Mouse (Mus musculus): Measurements from ENCODE around the gene Hist1h3d. TPM values are rescaled to one million over a fixed set of nuclear protein-coding genes. Genes with fewer than 3 reads are reported as not detected.

Hist1h3d gene
- 2.3 TPM for total RNA-seq (2023)

GRCm38 (mm10) chr13:23575271-23575851 is at the start of gene Hist1h3d:
Hist1h3d (plus strand) TSS chr13:23575763.

GRCm38 (mm10) chr13:23530901-23531875 is 44.4 kb upstream of the Hist1h3d start, which contains the start of gene Hist1h4h:
Hist1h4h (plus strand) TSS chr13:23531050.

GRCm38 (mm10) chr13:23533560-23534367 is 41.8 kb upstream of the Hist1h3d start, which contains the start of gene Hist1h2af:
Hist1h2af (plus strand) TSS chr13:23533906.

DNA sequence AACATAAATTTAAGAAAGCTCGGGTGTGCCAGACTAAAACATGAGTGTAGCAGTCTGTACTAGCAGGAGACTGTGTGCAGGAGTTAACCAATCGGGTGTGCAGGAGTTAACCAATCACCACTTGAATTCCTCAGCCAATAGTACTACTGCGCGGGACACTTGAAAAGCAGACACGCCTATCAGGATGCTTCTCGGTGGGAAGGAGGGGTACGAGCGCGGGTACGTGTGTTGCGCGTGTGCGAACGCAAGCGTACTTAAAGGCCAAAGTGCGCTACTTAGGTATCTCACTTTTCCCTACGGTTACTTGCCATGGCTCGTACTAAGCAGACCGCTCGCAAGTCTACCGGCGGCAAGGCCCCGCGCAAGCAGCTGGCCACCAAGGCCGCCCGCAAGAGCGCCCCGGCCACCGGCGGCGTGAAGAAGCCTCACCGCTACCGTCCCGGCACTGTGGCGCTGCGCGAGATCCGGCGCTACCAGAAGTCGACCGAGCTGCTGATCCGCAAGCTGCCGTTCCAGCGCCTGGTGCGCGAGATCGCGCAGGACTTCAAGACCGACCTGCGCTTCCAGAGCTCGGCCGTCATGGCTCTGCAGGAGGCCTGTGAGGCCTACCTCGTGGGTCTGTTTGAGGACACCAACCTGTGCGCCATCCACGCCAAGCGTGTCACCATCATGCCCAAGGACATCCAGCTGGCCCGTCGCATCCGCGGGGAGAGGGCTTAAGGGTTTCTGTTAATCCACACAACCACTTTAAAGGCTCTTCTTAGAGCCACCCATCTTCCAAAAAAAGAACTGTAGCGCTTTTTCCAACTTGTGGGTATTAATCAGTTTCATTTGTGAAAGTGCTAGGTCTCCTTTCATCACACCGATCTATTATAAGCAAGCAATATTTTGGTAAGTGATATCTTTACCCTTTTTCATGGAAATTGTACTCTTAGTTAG is 40.2 kb upstream of the Hist1h3d start, which contains the start of gene Hist1h3g:
Hist1h3g (plus strand) TSS at position 286 of the 939 bp plus-strand sequence.

DNA sequence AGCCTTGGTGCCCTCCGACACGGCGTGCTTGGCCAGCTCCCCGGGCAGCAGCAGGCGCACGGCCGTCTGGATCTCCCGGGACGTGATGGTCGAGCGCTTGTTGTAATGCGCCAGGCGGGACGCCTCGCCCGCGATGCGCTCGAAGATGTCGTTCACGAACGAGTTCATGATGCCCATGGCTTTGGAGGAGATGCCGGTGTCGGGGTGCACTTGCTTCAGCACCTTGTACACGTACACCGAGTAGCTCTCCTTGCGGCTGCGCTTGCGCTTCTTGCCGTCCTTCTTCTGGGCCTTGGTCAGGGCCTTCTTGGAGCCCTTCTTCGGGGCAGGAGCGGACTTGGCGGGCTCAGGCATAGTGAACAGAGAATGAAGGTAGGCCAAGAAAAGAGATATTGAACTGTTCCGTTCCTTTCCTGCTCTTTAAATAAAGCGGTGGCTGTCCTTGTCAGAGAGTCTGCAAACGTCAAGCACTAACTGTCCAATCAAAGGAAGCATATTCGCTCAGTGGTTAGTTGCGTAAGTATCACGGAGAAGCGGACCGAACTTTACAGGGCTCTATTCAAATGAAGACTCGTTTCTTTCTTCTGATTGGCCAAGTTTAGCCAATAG is 32.5 kb upstream of the Hist1h3d start, which contains the start of gene Hist1h2bh:
Hist1h2bh (minus strand) TSS at position 394 of the 609 bp plus-strand sequence.

GRCm38 (mm10) chr13:23543965-23544786 is 31.4 kb upstream of the Hist1h3d start, which contains the start of gene Hist1h3f:
Hist1h3f (plus strand) TSS chr13:23544052.

GRCm38 (mm10) chr13:23551146-23551834 is 24.3 kb upstream of the Hist1h3d start, which contains the start of gene Hist1h4f:
Hist1h4f (minus strand) TSS chr13:23551648.

DNA sequence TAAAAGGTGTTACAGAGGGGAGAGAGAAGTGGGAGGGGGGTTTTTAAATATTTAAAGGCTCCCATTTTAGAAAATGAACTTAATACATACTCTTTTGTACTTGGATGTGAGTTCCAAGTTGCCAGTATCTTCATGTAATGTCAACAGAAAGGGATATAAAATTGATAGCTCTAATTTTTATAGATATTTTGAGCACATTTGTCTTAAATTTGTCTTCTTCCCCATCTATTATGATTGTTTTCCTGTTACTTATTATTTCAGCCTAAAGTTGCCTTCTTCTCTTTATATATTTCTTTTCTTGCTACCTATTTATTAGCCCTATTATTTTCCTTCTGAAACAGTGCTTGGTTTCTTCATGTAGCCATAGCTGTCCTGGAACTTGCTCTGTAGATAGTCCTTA is 22.6 kb upstream of the Hist1h3d start, which contains the start of gene Hist1h1d:
Hist1h1d (plus strand) TSS at position 301 of the 400 bp plus-strand sequence.

DNA sequence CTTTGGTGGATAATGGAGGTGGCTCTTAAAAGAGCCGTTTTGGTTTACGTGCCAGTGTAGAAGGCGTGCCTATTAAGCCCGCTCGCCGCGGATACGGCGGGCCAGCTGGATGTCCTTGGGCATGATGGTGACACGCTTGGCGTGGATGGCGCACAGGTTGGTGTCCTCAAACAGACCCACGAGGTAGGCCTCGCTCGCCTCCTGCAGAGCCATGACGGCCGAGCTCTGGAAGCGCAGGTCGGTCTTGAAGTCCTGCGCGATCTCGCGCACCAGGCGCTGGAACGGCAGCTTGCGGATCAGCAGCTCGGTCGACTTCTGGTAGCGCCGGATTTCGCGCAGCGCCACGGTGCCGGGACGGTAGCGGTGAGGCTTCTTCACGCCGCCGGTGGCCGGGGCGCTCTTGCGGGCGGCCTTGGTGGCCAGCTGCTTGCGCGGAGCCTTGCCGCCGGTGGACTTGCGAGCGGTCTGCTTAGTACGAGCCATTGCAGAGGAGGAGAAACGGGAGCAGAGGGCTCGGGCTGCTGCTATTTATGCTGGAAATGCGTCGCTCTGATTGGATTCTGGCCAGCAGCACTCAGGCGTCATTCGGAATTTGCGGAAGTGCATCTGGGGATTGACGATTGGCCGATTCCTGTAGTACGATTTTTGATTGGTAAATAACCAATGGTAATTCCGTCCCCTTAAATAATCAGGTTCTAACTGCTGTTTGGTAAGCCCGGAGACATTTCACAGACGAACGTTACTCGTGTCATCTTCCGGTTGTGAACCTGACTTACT is 13.5 kb upstream of the Hist1h3d start, which contains the start of gene Hist1h3e:
Hist1h3e (minus strand) TSS at position 487 of the 777 bp plus-strand sequence.

DNA sequence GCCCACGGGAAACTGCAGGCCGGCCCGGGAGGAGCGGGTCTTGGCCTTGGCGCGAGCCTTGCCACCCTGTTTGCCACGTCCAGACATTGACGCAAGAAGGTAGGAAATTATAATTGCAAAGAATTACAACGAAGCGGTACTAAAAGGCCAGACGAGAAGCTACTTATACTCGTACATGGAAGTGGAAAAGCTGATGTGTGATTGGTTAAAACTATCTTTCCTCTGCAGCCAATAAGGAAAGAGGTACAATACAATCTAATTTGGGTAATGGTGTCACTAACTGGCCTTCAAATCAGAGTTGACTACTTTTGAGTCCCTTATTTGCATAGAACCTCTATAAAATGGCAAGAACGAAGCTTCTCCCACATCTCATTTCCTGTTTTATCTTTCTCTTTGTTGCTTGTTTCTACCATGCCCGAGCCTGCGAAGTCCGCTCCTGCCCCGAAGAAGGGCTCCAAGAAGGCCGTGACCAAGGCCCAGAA is 4.5 kb upstream of the Hist1h3d start, which contains the start of the genes Hist1h2ae and Hist1h2bg:
Hist1h2ae (minus strand) TSS at position 199 of the 482 bp plus-strand sequence.
Hist1h2bg (plus strand) TSS at position 375 of the 482 bp plus-strand sequence.

GRCm38 (mm10) chr13:23573898-23574524 is 1.6 kb upstream of the Hist1h3d start, which contains the start of the genes Hist1h2bf and Hist1h2ad:
Hist1h2bf (minus strand) TSS chr13:23574196.
Hist1h2ad (plus strand) TSS chr13:23574381.

DNA sequence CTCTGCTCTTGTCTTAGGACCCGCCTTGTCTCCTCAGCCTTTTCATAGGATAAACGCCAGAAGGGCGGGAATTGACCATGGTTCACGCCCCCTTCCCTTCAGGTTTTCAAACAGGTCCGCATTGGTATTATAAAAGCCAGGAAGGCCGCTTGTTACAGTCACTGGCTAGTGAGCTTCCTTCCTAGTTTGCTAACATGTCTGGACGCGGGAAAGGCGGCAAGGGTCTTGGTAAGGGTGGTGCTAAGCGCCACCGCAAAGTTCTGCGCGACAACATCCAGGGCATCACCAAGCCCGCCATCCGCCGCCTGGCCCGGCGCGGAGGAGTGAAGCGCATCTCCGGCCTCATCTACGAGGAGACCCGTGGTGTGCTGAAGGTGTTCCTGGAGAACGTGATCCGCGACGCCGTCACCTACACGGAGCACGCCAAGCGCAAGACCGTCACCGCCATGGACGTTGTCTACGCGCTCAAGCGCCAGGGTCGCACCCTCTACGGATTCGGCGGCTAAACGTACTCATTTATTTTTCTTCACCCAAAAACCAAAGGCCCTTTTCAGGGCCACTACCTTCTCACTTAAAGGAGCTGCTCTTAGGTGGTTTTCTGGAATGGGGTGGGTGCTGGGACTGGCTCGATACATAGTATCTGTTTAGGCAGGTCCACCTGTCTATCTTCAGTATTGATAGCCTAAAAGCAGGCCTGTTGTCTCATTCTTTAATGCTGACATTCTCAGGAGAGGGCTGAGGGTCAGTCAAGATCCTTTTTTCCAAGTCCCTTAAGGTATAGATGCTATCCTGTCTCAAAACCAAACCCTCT is 6.0 kb downstream of the Hist1h3d start, which contains the start of gene Hist1h4d:
Hist1h4d (plus strand) TSS at position 191 of the 811 bp plus-strand sequence.

DNA sequence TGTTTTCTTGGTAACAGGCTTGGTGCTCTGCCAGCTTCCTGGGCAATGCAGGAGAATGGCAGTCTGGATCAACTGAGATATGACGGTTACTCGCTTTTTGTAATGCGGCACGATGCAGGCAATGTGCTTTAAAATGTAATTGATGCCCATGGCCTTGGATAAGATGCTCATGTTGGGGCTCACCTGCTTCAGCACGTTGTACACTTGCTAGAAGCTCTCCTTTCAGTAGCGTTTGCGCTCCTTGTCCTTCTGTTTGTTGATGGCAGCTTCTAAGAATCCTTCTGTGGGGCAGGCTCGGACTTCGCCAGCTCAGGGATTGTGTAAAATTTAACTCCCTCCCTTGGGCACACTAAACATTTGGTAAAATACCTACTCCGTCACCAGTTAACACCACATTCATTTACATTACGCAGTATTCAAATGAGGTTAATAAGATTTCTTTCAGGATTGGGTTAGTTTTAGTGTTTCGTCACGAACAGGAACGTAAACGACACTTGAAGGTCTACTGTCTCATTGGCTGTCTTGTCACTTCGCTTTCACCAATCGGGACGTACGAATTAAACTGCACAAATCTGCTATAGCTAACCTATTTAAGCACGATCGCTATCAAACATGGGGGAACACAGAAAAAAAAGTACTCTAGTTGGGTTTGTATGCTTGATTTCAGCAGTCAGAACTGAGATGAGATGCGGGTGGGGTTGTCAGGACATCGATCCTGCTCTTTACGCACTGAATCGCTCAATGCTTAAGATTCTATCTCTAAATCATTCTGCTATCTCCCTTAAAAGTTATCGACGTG is 45.4 kb downstream of the Hist1h3d start, which contains the start of gene Hist1h2be:
Hist1h2be (minus strand) TSS at position 392 of the 799 bp plus-strand sequence.

DNA sequence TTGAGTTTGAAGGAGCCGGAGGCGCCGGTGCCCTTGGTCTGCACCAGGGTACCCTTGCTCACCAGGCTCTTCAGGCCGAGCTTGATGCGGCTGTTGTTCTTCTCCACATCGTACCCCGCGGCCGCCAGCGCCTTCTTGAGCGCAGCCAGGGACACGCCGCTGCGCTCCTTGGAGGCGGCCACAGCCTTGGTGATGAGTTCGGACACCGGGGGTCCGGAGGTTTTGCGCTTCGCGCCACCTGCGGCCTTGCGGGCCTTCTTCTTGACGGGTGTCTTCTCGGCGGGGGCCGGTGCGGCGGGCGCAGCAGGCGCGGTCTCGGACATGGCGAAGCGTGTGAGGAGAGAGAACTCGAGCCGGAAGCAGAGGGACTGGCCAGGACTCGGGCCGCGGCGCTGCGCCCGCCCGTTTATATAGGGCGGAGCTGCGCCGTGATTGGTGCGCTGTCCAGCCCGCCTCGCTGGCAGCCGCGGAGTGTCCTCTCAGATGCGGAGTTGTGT is 46.7 kb downstream of the Hist1h3d start, which contains the start of gene Hist1h1e:
Hist1h1e (minus strand) TSS at position 384 of the 497 bp plus-strand sequence.

Measured in CD4-positive naive resting alpha-beta T cell, adult 57 days (primary cell).